ENCODE assay signal across 8 mouse cellular contexts in genomic region chr8:45975126-45975836, GRCm38 (mm10). TPM values are rescaled to one million over a fixed set of nuclear protein-coding genes. Genes with fewer than 3 reads are reported as not detected.
A peak's percentile ranks its signal among the peaks of the same experiment; 100 is the strongest.
DNase-seq lines count a peak whose midpoint lies in the region; ATAC-seq lines count a peak whose summit lies in the region.

Gene 1700029J07Rik (minus strand): TSS chr8:45975252.
Gene Ufsp2 (plus strand): TSS chr8:45975528.

- H3K36me3 ChIP-seq in heart, embryonic 10.5 days, result peaks cover 19% of the 10 kb centered on the region
- peaks cover 19% of the 10 kb centered on the region for H3K36me3 ChIP-seq in kidney, embryonic 15.5 days

- peak; percentile 97 to 98 for DNase-seq in B cell, adult 2 months
- DNase-seq in brain, adult 2 months (ENCODE audit: low read depth, low spot score), result peak; percentile 100
- peak; percentile 98 for DNase-seq in heart, embryonic 10.5 days (ENCODE audit: low spot score)
- peak; percentile 95 for DNase-seq in liver
- DNase-seq in spleen, postnatal 4 days (ENCODE audit: low spot score in 2 of 2), result peak; percentile 93 to 98

- H3K9ac ChIP-seq in kidney, embryonic 15.5 days, result peak within 1 kb of the TSS; percentile 65

- H3K4me1 ChIP-seq in heart, embryonic 10.5 days, result peaks cover 13% of the 10 kb centered on the region; the same call in 1 of the 2 replicates
- peaks cover 17% of the 10 kb centered on the region for H3K4me1 ChIP-seq in kidney, embryonic 15.5 days

- H3K9me3 ChIP-seq in heart, embryonic 10.5 days, result no peaks in the 10 kb centered on the region
- peaks cover 4% of the 10 kb centered on the region for H3K9me3 ChIP-seq in kidney, embryonic 15.5 days (replicated peaks)

- H3K27me3 ChIP-seq in heart, embryonic 10.5 days (ENCODE audit: insufficient read depth, poor library complexity, severe bottlenecking), result no peaks in the 10 kb centered on the region
- H3K27me3 ChIP-seq in kidney, embryonic 15.5 days, result no peaks in the 10 kb centered on the region

- under 1% methylated on average over 57 of the region's 57 CpGs for WGBS in heart, embryonic 10.5 days
- under 1% methylated on average over 57 of the region's 57 CpGs for WGBS in kidney, embryonic 15.5 days

- peak; percentile 97 for ATAC-seq in erythroblast, adult 5-6 weeks (replicated peaks; ENCODE audit: low FRiP score, poor library complexity, severe bottlenecking)
- peak; percentile 98 for ATAC-seq in kidney, embryonic 15.5 days (replicated peaks; ENCODE audit: low FRiP score)
- ATAC-seq in monocyte, adult 5-6 weeks (replicated peaks; ENCODE audit: insufficient number of reproducible peaks, low FRiP score, low TSS enrichment, poor library complexity, severe bottlenecking), result peak; percentile 96

- peak within 1 kb of the TSS; percentile 90 for H3K27ac ChIP-seq in heart, embryonic 10.5 days
- peak within 1 kb of the TSS; percentile 91 for H3K27ac ChIP-seq in kidney, embryonic 15.5 days

- H3K4me2 ChIP-seq in kidney, embryonic 15.5 days, result peak within 1 kb of the TSS; percentile 74

- H3K4me3 ChIP-seq in heart, embryonic 10.5 days, result peak within 1 kb of the TSS; percentile 72
- H3K4me3 ChIP-seq in kidney, embryonic 15.5 days (replicated peaks), result peak within 1 kb of the TSS; percentile 74

RNA-seq across cellular contexts. Expression of gene 1700029J07Rik, which starts in this region (rescaled TPM):
- not detected in 2 replicates for total RNA-seq in erythroblast, adult 5-6 weeks (2015; ENCODE audit: low replicate concordance)
- total RNA-seq in erythroblast, adult 5-6 weeks (2017; ENCODE audit: low replicate concordance), result 0.94 TPM in 1 of 2 replicates, not detected in the other
- 2.5 and 2.7 TPM in 2 replicates for polyA plus RNA-seq in heart, embryonic 10.5 days (2016; fragmentation: Nextera tagmentation; extraction: Ambion mirVana)
- polyA plus RNA-seq in kidney, embryonic 15.5 days (2015; fragmentation: Nextera tagmentation; extraction: Ambion mirVana), result 4.9 and 5.5 TPM in 2 replicates
- 0.32 to 2.5 TPM (median 2.1 TPM) in 3 replicates for total RNA-seq in monocyte, adult 5-6 weeks (2017)

RNA-seq across cellular contexts. Expression of gene Ufsp2, which starts in this region (rescaled TPM):
- total RNA-seq in erythroblast, adult 5-6 weeks (2015; ENCODE audit: low replicate concordance), result 25.4 and 30.9 TPM in 2 replicates
- 15.3 and 28.1 TPM in 2 replicates for total RNA-seq in erythroblast, adult 5-6 weeks (2017; ENCODE audit: low replicate concordance)
- 60.1 and 60.7 TPM in 2 replicates for polyA plus RNA-seq in heart, embryonic 10.5 days (2016; fragmentation: Nextera tagmentation; extraction: Ambion mirVana)
- polyA plus RNA-seq in kidney, embryonic 15.5 days (2015; fragmentation: Nextera tagmentation; extraction: Ambion mirVana), result 81.8 and 83.5 TPM in 2 replicates
- 59.2 to 74.7 TPM (median 73.5 TPM) in 3 replicates for total RNA-seq in monocyte, adult 5-6 weeks (2017)

Comparison
In these comparisons a context has a peak if more than half of its experiments do, and no peak if none do; other contexts are left out.
1. Peak in every context shown above with its lines: DNase-seq, ATAC-seq, H3K4me3 ChIP-seq and H3K27ac ChIP-seq.